Mouse (Mus musculus) testis, adult 2 months (tissue): ENCODE results near the gene Ints7. TPM values are rescaled to one million over a fixed set of nuclear protein-coding genes. Genes with fewer than 3 reads are reported as not detected.

ENCODE experiments used
- H3K27ac ChIP-seq: fragments of 200-500 bp; 2 replicates; pipeline ENCODE4 v1.5.1; 2012; ENCODE audit warnings: low read depth, low read length; ENCODE audit not compliant: control insufficient read depth, insufficient read depth
- H3K27me3 ChIP-seq: fragments of 200-500 bp; 2 replicates; pipeline ENCODE4 v1.6.1; 2012; ENCODE audit warnings: mild to moderate bottlenecking, low read length, moderate library complexity; ENCODE audit not compliant: control insufficient read depth, insufficient read depth
- H3K36me3 ChIP-seq: fragments of 200-500 bp; 2 replicates; pipeline ENCODE4 v1.6.1; 2012; ENCODE audit warnings: mild to moderate bottlenecking, low read length; ENCODE audit not compliant: control insufficient read depth, insufficient read depth
- H3K4me1 ChIP-seq: fragments of 200-500 bp; 2 replicates; pipeline ENCODE4 v1.6.1; 2012; ENCODE audit warnings: low read length; ENCODE audit not compliant: control insufficient read depth, insufficient read depth
- H3K4me3 ChIP-seq: fragments of 200-500 bp; 2 replicates; pipeline ENCODE4 v1.5.1; 2012; ENCODE audit warnings: low read depth, mild to moderate bottlenecking, low read length, moderate library complexity, mixed read lengths; ENCODE audit not compliant: control insufficient read depth
- CTCF ChIP-seq: fragments of 200-500 bp; IDR thresholded peaks from 2 replicates; pipeline ENCODE4 v1.5.1; 2012; ENCODE audit warnings: low read depth, mild to moderate bottlenecking, inconsistent platforms, low read length, moderate library complexity; ENCODE audit not compliant: control insufficient read depth, insufficient read depth, insufficient replicate concordance
- POLR2A ChIP-seq: fragments of 200-500 bp; IDR thresholded peaks from 2 replicates; pipeline ENCODE4 v1.6.1; 2012; ENCODE audit warnings: low read depth, mild to moderate bottlenecking, inconsistent platforms, low read length, moderate library complexity; ENCODE audit not compliant: control insufficient read depth
- polyA plus RNA-seq: library from polyadenylated mRNA; depleted of rRNA; stranded (reverse); fragments of >200 nt; gene quantifications from 2 replicates; pipeline ENCODE4 v1.2.3, GENCODE M21; 2012

Ints7 gene
- polyA plus RNA-seq, 1 experiment: 21.7 TPM

GRCm38 (mm10) chr1:191585704-191586103, 10.3 kb downstream of the Ints7 start:
- Histone ChIP-seq H3K27ac (no peak overlapping the region), H3K4me1 (no peaks in the 10 kb centered on the region), H3K4me3 (no peak overlapping the region), H3K27me3 (no peaks in the 10 kb centered on the region), H3K36me3 (peaks cover 4% of the 10 kb centered on the region)
- no peak for TF ChIP-seq POLR2A

GRCm38 (mm10) chr1:191587062-191587461, 11.6 kb downstream of the Ints7 start:
- no peak overlapping the region for H3K4me3 ChIP-seq
- no peaks in the 10 kb centered on the region for H3K27me3 ChIP-seq
- peaks cover 4% of the 10 kb centered on the region for H3K36me3 ChIP-seq
- no peak overlapping the region for H3K27ac ChIP-seq
- TF ChIP-seq POLR2A (no peak), CTCF (no peak)
- no peaks in the 10 kb centered on the region for H3K4me1 ChIP-seq

- Histone ChIP-seq H3K27me3 (no peaks in the 10 kb centered on the region), H3K4me1 (no peaks in the 10 kb centered on the region), H3K4me3 (no peak overlapping the region), H3K27ac (no peak overlapping the region), H3K36me3 (peaks cover 1% of the 10 kb centered on the region)
- no peak for TF ChIP-seq POLR2A
- TF ChIP-seq CTCF: no peak
These were observed 13.3 kb downstream of the Ints7 start for GRCm38 (mm10) chr1:191588749-191589148.

GRCm38 (mm10) chr1:191592016-191592720, 16.7 kb downstream of the Ints7 start:
- TF ChIP-seq POLR2A (no peak), CTCF (no peak)
- H3K36me3 ChIP-seq: peaks cover 2% of the 10 kb centered on the region
- no peaks in the 10 kb centered on the region for H3K4me1 ChIP-seq

GRCm38 (mm10) chr1:191596076-191596475, 20.6 kb downstream of the Ints7 start:
- no peak overlapping the region for H3K27ac ChIP-seq
- H3K36me3 ChIP-seq: peaks cover 1% of the 10 kb centered on the region; the same call in 1 of the 2 replicates
- no peaks in the 10 kb centered on the region for H3K4me1 ChIP-seq
- no peak for TF ChIP-seq CTCF
- TF ChIP-seq POLR2A: no peak
- no peak overlapping the region for H3K4me3 ChIP-seq
- no peaks in the 10 kb centered on the region for H3K27me3 ChIP-seq

More at GRCm38 (mm10) chr1:191592016-191592720, 16.7 kb downstream of the Ints7 start:
- no peak overlapping the region for H3K4me3 ChIP-seq
- no peak overlapping the region for H3K27ac ChIP-seq
- H3K27me3 ChIP-seq: no peaks in the 10 kb centered on the region

- H3K27me3 ChIP-seq: no peaks in the 10 kb centered on the region
- peaks cover 1% of the 10 kb centered on the region; the same call in 1 of the 2 replicates for H3K36me3 ChIP-seq
- no peaks in the 10 kb centered on the region for H3K4me1 ChIP-seq
- H3K27ac ChIP-seq: no peak overlapping the region
- TF ChIP-seq CTCF (no peak), POLR2A (no peak)
- no peak overlapping the region for H3K4me3 ChIP-seq
These were observed 23.8 kb downstream of the Ints7 start for GRCm38 (mm10) chr1:191599210-191599609.

GRCm38 (mm10) chr1:191604690-191605089, 29.3 kb downstream of the Ints7 start:
- Histone ChIP-seq H3K36me3 (peaks cover 1% of the 10 kb centered on the region), H3K4me3 (no peak overlapping the region), H3K4me1 (no peaks in the 10 kb centered on the region), H3K27me3 (no peaks in the 10 kb centered on the region), H3K27ac (no peak overlapping the region)
- TF ChIP-seq CTCF: no peak
- no peak for TF ChIP-seq POLR2A
